Mouse (Mus musculus): ENCODE measurements at regions not wholly inside any gene's neighbourhood (a gene's known extent, or its start where the extent isn't known, plus 50 kb on each side); places are given as distances from the start of the nearest gene placed in this dataset.
A peak's percentile ranks its signal among the peaks of the same experiment; 100 is the strongest.

DNA sequence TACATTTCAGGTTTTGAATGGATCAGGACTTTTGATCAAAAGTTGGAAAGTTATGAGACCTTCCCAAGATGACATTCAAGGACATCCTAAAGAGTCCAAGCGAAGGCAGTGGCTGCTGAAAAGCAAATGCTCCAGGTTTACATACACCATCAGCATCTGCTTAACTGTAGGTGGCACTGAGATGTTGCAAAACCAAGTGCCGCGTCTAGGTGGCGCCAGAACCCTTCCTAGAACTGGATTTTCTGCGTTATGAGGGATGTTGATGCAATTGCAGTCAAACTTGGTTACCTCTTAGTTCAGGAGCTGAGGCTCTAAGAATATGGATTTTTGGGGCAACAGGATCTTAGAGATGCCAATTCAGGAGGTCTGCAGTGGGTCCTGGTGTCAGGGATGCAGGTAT, 58.0 kb upstream of the Tapt1 start:
- TF ChIP-seq POLR2A (IDR thresholded peaks at IDR 0.05; ENCODE audit: borderline replicate concordance, extremely low read depth, insufficient read depth, insufficient read length) = no peak
- Histone ChIP-seq H3K9ac (ENCODE audit: low read depth, low read length, severe bottlenecking) (no peak overlapping the region), H3K27me3 (ENCODE audit: control insufficient read depth, insufficient read depth, low read length) (no peaks in the 10 kb centered on the region), H3K4me3 (replicated peaks; ENCODE audit: low read length) (no peak overlapping the region), H3K9me3 (ENCODE audit: control insufficient read depth, low read length) (no peaks in the 10 kb centered on the region), H3K27ac (replicated peaks; ENCODE audit: low read depth, low read length) (no peak overlapping the region), H3K4me1 (ENCODE audit: control insufficient read depth, insufficient read depth, low read length) (no peaks in the 10 kb centered on the region), H3K36me3 (ENCODE audit: control insufficient read depth, insufficient read depth, low read length) (no peaks in the 10 kb centered on the region), H3K4me2 (replicated peaks; ENCODE audit: low read depth, low read length, severe bottlenecking) (no peak overlapping the region)
- peak; percentile 91 for DNase-seq (ENCODE audit: low spot score)
- ATAC-seq (ENCODE audit: low FRiP score, low read depth) = 0 out of 2 replicates have a peak, but pooled peaks have one; percentile 19
- WGBS = 12% methylated on average over 5 of the region's 5 CpGs
